Mouse (Mus musculus) neutrophil, adult 5-6 weeks (primary cell): ENCODE results near the gene Ccdc24. TPM values are rescaled to one million over a fixed set of nuclear protein-coding genes. Genes with fewer than 3 reads are reported as not detected.
A peak's percentile ranks its signal among the peaks of the same experiment; 100 is the strongest.

Source experiments
- ATAC-seq: fragments of 151-379, 151-347 bp; 2 replicates; pipeline ENCODE4 v1.8.0; 2017; ENCODE audit warnings: mild to moderate bottlenecking, moderate TSS enrichment; ENCODE audit not compliant: insufficient number of reproducible peaks, poor library complexity, low FRiP score, severe bottlenecking; ENCODE audit errors: extremely low read depth
- total RNA-seq: library from RNA; stranded (forward); fragments of 200-1000 nt; gene quantifications from 2 replicates; pipeline ENCODE4 v1.2.3, GENCODE M21; 2017

The Ccdc24 gene
- total RNA-seq = not detected in 2 replicates

GRCm38 (mm10) chr4:117872471-117872886 lies at the start of gene Ccdc24:
Gene Ccdc24, minus strand, starts transcription at chr4:117872557.
- ATAC-seq = no peak

GRCm38 (mm10) chr4:117921358-117921757 lies 49.0 kb upstream of the Ccdc24 start:
- peak; percentile 58 for ATAC-seq

GRCm38 (mm10) chr4:117918762-117919161 lies 46.4 kb upstream of the Ccdc24 start:
- ATAC-seq = no peak

GRCm38 (mm10) chr4:117918261-117918660 lies 45.9 kb upstream of the Ccdc24 start:
- no peak for ATAC-seq

GRCm38 (mm10) chr4:117917847-117918246 lies 45.5 kb upstream of the Ccdc24 start:
- ATAC-seq = no peak

- ATAC-seq = no peak
Measured at GRCm38 (mm10) chr4:117917402-117917801, 45.0 kb upstream of the Ccdc24 start.

GRCm38 (mm10) chr4:117916386-117916785 lies 44.0 kb upstream of the Ccdc24 start:
- ATAC-seq = no peak

- no peak for ATAC-seq
Measured at GRCm38 (mm10) chr4:117915489-117916105, 43.2 kb upstream of the Ccdc24 start.

- peak; percentile 84 for ATAC-seq
Measured at GRCm38 (mm10) chr4:117914591-117915442, 42.5 kb upstream of the Ccdc24 start, which contains the start of gene Ipo13. Gene Ipo13, minus strand, starts transcription at chr4:117914999.

GRCm38 (mm10) chr4:117914031-117914430 lies 41.7 kb upstream of the Ccdc24 start:
- no peak for ATAC-seq

- ATAC-seq = no peak
Measured at GRCm38 (mm10) chr4:117913421-117913820, 41.1 kb upstream of the Ccdc24 start.

GRCm38 (mm10) chr4:117912685-117913273 lies 40.4 kb upstream of the Ccdc24 start:
- no peak for ATAC-seq

- no peak for ATAC-seq
Measured at GRCm38 (mm10) chr4:117912131-117912561, 39.8 kb upstream of the Ccdc24 start.

GRCm38 (mm10) chr4:117908834-117909453 lies 36.6 kb upstream of the Ccdc24 start:
- no peak for ATAC-seq

- ATAC-seq = no peak
Measured at GRCm38 (mm10) chr4:117906196-117906595, 33.8 kb upstream of the Ccdc24 start.

- ATAC-seq = no peak
Measured at GRCm38 (mm10) chr4:117904761-117905160, 32.4 kb upstream of the Ccdc24 start.

- no peak for ATAC-seq
Measured at GRCm38 (mm10) chr4:117904094-117904493, 31.7 kb upstream of the Ccdc24 start.

GRCm38 (mm10) chr4:117898111-117898510 lies 25.8 kb upstream of the Ccdc24 start:
- no peak for ATAC-seq

GRCm38 (mm10) chr4:117896031-117896430 lies 23.7 kb upstream of the Ccdc24 start:
- no peak for ATAC-seq
